Mouse (Mus musculus) inflammation-experienced regulatory T-cells, adult 16 weeks (primary cell): ENCODE measurements around the gene Atp8b2. TPM values are rescaled to one million over a fixed set of nuclear protein-coding genes. Genes with fewer than 3 reads are reported as not detected.

Experiments
- polyA plus RNA-seq: library from polyadenylated mRNA; unstranded; fragments of 100-300 nt; shearing (Covaris generic); gene quantifications from one replicate; pipeline ENCODE4 v1.2.1, GENCODE M21; 2017

Atp8b2 gene
- polyA plus RNA-seq = 33.3 TPM

GRCm38 (mm10) chr3:89963221-89963763, at the start of gene Atp8b2:
Gene Atp8b2 (minus strand): TSS chr3:89963508.

GRCm38 (mm10) chr3:89998612-89999054, 35.3 kb upstream of the Atp8b2 start, which contains the start of gene Hax1:
Gene Hax1 (minus strand): TSS chr3:89998780.

GRCm38 (mm10) chr3:89912543-89913391, 50.5 kb downstream of the Atp8b2 start, which contains the start of gene Il6ra:
Gene Il6ra (minus strand): TSS chr3:89913196.

Other genes starting within 250 kb of the Atp8b2 start
- 143 TPM for gene Adar, start 248.5 kb downstream of the Atp8b2 start, polyA plus RNA-seq
- 1.5 TPM for gene Chrnb2, start 198.9 kb downstream of the Atp8b2 start, polyA plus RNA-seq
- gene Ube2q1, start 189.9 kb downstream of the Atp8b2 start, polyA plus RNA-seq = 8.8 TPM
- gene She, start 132.1 kb downstream of the Atp8b2 start, polyA plus RNA-seq = 10.3 TPM
- 18.3 TPM for gene Il6ra, start 50.3 kb downstream of the Atp8b2 start, polyA plus RNA-seq
- 116 TPM for gene Hax1, start 35.3 kb upstream of the Atp8b2 start, polyA plus RNA-seq
- gene 4933434E20Rik, start 88.1 kb upstream of the Atp8b2 start, polyA plus RNA-seq = 166 TPM
- 273 TPM for gene Ubap2l, start 89.1 kb upstream of the Atp8b2 start, polyA plus RNA-seq
- 1,000 TPM for gene Tpm3, start 109.1 kb upstream of the Atp8b2 start, polyA plus RNA-seq
- 0.63 TPM for gene Nup210l, start 140.6 kb upstream of the Atp8b2 start, polyA plus RNA-seq